Mouse (Mus musculus) bone marrow, adult 2 months (tissue): Measurements from ENCODE around the gene Fcho2.
"Not testable (repeated sequence)": the region's sequence is repeated elsewhere in the genome, so short reads cannot be mapped to it uniquely, and the experiment has no call there.

Experiments used
- CTCF ChIP-seq: fragments of 200-500 bp; IDR thresholded peaks from 2 replicates; pipeline ENCODE4 v1.5.1; 2011; ENCODE audit warnings: low read length, control low read depth; ENCODE audit not compliant: control insufficient read depth, insufficient read depth
- POLR2A ChIP-seq: fragments of 200-500 bp; IDR thresholded peaks from 2 replicates; pipeline ENCODE4 v1.6.1; 2011; ENCODE audit warnings: low read depth, mild to moderate bottlenecking, control low read depth, low read length, borderline replicate concordance; ENCODE audit not compliant: control insufficient read depth

DNA sequence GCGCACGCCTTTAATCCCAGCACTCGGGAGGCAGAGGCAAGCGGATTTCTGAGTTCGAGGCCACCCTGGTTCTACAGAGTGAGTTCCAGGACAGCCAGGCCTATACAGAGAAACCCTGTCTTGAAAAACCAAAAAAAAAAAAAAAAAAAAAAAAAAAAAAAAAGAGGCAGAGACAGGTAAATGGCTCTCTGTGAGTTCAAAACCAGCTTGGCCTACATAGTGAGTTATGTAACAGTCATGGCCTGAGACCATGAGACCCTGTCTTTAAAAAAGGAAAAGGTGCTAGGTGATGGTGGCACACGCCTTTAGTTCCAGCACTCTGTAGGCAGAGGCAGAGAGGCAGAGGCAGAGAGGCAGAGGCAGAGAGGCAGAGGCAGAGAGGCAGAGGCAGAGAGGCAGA lies 13.8 kb upstream of the Fcho2 start:
- not testable (repeated sequence) for TF ChIP-seq CTCF, POLR2A
